Mouse (Mus musculus) erythroblast, embryonic 14.5 days (primary cell): Measurements from ENCODE around the gene Plekho2.

Experiments
- GATA1 ChIP-seq: IDR thresholded peaks from 2 replicates; pipeline ENCODE4 v1.6.1; 2012; ENCODE audit warnings: low read length, inconsistent platforms, mixed read lengths
- TAL1 ChIP-seq: IDR thresholded peaks from 3 replicates; pipeline ENCODE4 v1.6.1; 2012; ENCODE audit warnings: low read length, inconsistent platforms, mixed read lengths

DNA sequence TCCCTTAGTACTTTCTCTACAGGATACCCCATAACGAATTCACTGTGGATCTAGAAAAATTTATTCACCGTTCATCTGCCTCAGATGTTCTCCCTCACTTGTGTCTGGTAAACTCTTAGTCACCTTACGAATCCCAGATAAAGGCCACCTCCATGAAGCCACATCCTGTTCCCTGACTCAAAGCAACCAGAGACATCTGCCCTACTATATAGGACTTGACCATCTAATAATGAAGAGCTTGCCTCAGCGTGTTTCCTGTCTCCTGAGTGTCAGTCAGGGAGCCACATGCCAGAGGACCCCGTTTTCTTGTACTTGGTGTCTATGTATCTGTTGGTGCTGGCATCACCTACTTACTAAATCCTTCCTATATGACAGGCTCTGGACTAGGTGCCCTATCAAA is 30.2 kb downstream of the Plekho2 start:
- TF ChIP-seq GATA1 (no peak), TAL1 (no peak)
